Mouse (Mus musculus): ENCODE results near the gene Ccdc28a.

Ccdc28a gene

DNA sequence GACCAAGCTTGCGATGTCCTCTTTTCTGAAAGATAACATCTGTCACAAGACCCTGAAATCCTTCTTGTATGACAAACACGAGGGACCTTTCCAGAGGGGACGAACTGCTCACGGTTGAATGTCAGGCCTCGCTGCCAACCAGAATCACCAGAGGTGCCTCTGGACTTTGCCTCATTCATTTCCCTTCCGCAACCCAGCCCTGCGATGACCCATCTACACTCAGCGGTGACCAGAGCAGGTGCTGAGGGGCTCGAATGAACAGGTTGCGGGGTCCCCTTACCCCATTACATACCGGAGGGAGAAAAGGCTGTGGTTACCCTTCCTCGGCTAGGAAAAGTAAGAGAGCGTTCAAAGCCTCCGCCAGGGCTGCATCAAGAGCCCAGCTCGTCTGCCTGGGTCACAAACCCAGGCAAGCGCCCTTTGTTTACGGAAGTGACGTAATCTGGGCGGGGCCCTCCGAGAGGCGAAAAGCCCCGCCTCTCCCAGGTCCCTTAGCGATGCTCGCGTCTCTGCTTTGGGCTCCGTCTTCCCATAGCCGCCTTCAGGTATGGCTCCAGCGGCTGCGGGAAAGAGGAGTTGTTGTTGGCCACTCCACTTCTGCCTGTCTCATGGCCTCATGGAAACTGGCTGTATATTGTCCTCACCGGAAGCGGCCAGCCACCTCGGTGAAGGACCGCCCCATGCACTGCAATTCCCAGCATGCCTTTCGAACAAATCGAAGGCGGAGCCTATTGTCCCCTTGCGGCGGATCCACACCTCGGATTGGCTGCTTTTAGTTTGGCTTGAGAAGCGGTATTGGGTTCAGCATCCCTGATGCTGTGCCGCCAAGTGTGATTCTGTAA is at the start of gene Ccdc28a:
Gene Ccdc28a, minus strand, starts transcription at position 439 of the 842 bp plus-strand sequence.
- DNase-seq (ENCODE audit: low spot score in 2 of 2) = peak; percentile 96

DNA sequence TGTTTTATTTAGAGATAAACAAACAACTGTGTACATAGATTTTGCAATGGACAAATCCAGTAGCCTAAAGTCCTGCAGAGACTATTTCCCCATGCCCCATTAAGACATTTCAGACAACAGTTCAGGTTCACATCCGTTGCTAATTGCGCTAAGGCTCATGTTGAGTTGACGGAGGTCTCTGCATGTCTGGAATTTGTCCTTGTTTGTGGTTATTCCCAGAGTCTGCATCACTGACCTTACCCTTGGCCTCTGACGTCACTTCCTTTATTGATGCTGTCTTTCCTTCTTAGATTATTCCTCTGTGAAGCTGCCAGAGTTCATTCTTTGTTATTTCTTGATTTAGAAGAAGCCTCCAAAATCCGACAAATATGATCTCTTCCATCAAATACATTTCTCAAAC is 49.2 kb upstream of the Ccdc28a start:
- no peak for DNase-seq (ENCODE audit: low spot score in 2 of 2)

DNA sequence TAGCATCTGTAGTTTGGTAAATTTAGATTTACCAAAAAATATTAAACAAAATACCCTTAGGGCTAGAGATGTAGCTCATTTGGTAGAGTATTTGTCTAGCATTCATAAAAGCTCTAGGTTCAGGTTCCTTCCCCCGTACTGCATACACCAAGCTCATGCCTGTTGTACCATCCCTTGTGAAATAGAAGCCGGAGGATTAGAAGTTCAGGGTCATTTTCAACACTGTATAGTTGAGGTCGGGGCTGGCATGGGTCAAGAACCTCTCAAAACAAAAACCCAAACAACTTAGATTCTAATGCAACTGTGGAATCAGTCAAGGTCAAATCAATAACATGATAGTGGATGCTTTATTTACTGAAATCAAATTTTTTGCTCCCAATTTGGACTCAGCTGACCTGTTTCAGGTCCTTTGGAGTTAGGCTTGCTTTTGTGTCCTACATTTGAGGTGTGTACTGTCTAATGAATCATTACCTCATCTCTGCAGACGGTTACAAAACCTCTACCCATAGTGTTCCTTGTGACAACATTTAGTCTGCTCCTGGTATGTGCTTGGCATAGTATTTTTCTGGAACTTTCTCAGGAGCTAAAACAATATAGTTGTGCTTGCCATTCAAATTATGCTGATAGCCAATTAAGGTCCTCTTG is 41.4 kb upstream of the Ccdc28a start:
- DNase-seq (ENCODE audit: low spot score in 2 of 2) = no peak

DNA sequence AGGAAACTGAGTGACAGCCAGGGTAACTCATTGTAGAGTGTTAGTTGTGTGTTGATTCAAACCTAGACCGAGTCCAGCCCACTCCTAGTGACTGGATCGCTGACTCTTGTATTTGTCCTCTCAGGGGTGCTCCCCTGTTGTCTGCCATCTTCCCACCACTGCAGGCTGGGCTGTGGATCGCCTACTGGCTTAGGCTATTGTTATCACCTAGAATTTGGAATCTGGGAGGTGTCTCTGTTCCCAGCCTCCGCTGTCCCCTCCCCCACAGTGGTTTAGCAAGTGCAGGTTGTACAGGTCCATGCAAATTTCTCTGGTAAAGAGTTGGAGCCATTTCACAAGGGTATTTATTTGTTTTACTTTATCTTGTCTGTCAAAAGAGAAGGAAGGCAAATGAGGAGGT is 16.5 kb upstream of the Ccdc28a start:
- no peak for DNase-seq (ENCODE audit: low spot score in 2 of 2)

DNA sequence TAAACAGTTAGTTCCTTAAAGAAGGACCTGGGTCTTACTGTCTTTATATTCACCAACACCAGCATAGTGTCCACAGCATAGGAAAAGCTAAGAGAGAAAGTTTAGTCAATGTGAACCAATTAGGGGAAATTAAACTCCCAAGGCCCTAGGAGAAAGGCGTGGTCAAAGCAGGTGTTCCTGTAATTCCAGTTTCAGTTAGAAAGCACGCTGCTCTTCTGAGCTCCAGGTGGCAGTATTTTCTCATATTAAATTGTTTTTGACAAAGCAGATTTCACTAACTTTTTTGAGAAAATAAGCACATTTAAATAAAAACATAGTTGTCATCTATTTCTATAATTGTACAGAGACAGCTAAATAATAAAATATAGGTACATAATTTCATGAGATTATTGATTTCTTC is 8.8 kb upstream of the Ccdc28a start:
- no peak for DNase-seq (ENCODE audit: low spot score in 2 of 2)

DNA sequence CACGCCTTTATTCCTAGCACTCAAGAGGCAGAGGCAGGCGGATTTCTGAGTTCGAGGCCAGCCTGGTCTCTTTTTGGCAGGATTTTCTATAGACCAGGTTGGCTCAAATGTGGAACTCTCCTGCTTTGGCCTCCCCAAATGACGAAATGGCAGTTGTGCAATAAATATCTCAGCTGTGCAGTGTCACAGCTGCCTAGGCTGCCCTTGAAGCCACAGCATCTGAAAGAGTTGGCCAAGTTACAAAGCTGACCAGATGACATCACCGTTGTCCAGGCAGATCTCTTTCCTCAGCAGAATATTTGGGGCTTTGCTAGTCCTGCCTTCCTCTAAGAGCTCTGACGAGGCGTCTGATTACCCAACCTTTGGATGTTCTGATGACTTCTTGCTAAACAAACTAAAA is 2.4 kb upstream of the Ccdc28a start:
- no peak for DNase-seq (ENCODE audit: low spot score in 2 of 2)

DNA sequence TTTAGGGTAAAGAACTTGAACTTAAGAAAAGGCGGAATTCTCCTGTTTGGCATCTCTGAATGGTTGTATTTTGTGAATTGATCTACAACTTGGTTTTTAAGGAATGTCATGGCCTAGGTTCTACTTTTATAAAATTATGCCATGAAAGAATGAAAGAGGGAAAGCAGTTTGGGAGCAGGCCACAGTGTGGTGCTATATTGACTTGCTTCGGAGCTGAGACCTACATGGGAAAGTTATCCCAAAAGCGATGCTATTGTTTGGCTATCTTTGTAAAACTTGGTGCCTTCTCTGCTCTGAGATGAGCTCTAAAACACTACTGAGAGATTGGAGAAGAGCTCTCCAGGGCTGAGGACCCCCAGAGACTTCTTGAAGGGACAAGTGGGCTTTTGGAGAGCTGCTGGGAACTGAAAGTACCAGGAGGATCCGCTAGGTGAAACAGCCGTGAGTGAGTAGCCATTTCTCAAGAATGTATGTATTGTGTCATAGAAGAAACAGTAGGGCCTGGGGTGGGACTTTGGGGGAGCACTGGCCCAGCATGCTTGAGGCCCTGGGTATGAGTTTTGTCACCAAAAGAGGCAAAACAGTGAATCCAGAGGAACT is 1.6 kb upstream of the Ccdc28a start:
- no peak for DNase-seq (ENCODE audit: low spot score in 2 of 2)

DNA sequence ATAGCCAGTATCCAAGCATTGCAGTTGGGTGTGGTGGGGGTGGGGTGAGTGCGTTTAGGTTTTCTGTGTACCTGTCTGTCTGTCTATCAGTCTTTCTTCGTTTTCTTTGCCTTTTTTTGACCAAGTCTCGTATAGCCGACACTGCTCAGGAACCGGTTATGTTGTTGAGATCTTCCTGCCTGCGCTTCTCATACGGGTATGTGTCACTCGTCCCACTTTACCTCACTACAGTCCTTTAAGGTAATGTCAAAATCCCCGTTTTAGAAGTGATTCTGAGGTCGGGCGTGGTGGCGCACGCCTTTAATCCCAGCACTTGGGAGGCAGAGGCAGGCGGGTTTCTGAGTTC is 577 bp upstream of the Ccdc28a start:
- DNase-seq (ENCODE audit: low spot score in 2 of 2) = no peak

DNA sequence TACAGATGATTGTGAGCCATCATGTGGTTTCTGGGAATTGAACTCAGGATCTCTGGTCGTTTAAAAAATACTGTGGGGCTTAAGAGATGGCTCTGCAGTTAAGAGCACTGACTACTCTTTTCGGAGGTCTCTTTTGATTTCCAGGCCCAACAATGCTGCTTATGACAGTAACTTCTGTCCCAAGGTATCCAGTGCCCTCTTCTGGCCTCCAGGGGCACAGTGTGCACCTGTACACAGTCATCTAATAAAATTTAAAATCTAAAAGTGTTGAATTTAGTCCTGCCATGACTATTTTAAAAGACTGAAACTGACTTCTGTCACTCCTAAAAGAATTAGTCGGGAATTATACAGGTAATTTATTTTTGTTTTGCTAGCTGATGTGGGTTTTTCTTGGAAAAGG is 907 bp downstream of the Ccdc28a start:
- DNase-seq (ENCODE audit: low spot score in 2 of 2) = no peak

DNA sequence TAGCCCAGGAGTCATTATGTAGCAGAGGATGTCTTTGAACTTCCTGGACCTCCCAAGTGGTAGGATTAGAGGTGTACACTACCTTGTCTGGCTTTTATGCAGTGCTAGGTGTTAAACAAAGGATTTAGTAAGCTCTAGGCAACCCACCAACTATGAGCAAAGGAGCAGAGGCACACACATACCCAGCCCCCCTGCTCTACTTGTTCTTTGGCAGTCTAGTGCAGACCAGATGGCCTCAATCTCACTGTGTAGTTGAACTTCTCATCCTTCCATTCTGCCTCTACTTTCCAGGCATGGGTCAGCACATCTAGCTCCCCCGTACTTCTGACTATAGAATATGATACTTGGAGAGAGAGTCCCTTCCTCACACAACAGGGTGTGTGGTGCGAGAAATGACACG is 10.4 kb downstream of the Ccdc28a start:
- no peak for DNase-seq (ENCODE audit: low spot score in 2 of 2)

DNA sequence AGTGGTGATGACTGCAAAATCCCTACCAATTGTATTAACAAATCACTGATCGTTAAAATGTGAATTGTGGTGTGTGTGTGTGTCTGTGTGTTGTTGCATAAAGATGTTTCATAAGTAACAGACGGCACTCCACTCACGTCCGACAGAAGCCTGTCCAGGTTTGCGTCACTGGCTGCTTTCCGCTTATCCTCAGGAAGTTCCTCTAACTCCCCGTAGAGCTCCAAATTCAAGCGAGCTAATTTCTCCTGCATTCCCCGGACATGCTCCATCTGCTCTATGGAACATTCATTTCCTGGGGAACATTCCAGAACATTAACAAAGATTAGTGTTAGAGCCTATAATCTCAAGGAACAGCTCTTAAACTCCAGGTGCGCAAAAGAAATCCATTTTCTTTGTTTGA is 15.4 kb downstream of the Ccdc28a start:
- DNase-seq (ENCODE audit: low spot score in 2 of 2) = no peak

DNA sequence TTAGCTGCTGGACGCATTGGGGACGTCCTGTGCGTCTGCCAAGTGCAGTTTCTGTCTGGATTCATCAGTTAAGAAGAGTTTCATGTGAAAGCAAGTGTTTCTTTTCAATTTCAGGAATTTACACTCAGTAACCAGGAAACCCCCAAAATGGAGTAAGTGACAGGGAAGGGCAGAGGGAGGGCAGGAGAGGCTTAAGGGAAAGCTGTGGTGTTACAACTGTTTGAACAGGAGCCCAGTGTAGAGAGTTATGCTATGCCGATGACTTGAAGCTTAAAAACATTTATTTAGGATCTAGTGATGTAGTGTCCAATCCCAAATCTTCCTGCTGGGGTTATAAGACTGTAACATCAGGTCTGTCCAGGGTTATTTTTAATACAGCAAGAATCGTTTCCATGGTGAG is 20.7 kb downstream of the Ccdc28a start:
- no peak for DNase-seq (ENCODE audit: low spot score in 2 of 2)

DNA sequence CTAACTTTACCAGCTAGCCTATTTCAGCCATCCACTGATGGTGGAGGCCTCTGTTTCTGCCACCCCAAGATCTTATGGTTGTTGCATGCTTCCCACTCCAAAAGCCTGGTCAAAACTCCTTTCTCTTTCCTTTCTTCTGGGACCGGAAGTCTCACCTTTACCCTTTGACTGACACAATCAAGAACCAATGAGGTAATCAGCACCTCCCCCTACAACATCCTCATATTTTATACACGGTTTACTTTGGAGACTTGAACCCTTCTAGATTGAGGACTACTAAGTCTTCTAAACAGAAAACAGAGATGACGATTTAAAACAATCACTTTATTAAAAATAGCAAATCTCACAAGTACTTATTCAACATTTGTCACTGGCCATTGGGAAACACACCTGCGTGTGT is 21.4 kb downstream of the Ccdc28a start:
- no peak for DNase-seq (ENCODE audit: low spot score in 2 of 2)

DNA sequence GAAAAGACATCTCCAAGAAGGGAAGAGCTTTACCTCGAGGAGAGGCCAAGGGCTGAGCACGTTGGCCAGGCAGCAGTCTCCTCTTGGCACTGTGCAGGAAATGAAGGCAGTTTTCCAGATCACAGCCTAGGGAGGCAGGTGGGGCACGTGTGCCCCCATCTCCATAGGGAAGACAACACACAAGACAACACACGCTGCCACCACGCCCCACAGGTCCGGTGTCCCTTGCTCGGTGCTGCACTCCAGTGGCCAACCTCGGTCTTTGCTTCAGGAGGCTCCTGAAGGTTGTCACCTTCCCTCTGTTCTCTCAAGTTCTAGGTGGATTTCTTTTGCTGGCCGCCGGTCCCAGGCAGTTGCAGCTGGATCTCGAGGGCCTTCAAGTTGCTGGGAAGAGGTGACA is 24.1 kb downstream of the Ccdc28a start, which contains the start of gene Ect2l:
Gene Ect2l, minus strand, starts transcription at position 165 of the 400 bp plus-strand sequence.
- peak in 1 of 2 experiments; percentile 11 for DNase-seq (ENCODE audit: low spot score in 2 of 2)

DNA sequence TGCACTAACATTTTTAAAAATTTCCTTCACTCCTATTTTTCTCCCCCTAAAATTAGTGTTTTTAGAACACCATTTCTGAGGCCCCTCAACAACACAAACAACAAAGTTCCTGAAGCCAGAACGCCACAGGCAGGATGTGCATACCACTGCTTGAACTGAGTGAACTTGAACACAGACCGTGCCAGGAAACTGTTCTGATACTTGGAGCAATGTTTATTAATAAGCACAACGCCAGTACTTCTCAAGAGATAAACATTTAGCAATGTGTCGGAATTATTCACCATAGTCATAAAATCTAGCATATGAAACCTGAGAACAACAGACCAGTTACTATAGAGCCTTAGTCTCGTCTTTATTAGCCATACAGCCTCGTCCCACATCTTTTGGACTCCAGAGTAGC is 24.7 kb downstream of the Ccdc28a start:
- DNase-seq (ENCODE audit: low spot score in 2 of 2) = no peak

DNA sequence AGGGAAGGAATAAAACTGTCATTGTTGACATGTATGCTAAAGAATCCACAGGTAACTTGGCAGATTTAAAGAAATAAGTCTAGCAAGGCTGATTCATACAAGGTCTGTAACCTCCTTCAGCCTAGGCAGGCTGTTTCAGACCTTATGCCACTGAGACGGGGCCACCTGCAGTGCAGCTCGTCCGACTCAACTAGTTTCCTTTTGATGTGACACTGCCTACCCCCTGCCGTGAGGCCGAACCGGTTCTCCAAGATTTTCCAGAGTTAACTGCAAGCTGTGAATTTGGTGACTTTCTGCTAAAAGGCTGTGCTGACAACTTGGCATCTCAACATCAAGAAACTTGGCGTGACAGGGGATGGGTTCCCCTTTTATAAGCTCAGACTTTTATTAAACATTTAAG is 30.7 kb downstream of the Ccdc28a start:
- no peak for DNase-seq (ENCODE audit: low spot score in 2 of 2)

DNA sequence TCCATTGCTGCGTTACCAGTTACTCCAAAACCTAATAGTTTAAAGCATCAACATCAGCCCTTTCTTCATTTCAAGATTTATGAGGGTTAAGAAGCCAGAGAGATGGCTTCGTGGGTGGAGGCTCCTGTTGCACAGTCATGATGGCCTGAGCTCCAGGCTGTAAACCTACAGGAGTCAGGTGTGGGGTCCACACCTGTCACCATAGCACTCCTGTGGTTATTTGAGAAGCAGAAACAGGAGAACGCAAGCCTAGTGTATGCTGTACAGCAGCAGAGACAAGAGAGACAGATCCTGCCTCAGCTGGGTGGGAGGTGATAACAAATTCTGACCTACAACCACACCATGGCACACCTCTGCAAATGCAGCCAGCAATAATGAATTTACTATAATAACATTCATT is 32.4 kb downstream of the Ccdc28a start:
- no peak for DNase-seq (ENCODE audit: low spot score in 2 of 2)

DNA sequence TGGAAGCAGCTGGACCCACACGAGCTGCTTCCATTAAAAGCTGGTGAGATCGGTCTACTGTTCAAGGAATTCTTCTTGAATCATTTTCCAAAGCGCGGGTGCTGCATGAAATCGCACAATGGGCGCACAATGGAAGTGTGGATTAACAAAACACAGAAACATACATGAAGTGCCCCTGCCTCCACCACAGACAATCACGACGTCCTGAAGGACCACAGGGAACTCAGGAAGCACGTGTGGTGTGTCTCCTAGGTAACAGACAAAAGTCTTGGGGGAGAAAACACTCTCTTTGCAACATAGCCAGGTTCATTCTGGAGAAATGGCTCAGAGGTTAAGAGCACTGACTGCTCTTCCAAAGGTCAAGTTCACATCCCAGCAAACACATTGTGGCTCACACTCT is 34.1 kb downstream of the Ccdc28a start:
- DNase-seq (ENCODE audit: low spot score in 2 of 2) = no peak

DNA sequence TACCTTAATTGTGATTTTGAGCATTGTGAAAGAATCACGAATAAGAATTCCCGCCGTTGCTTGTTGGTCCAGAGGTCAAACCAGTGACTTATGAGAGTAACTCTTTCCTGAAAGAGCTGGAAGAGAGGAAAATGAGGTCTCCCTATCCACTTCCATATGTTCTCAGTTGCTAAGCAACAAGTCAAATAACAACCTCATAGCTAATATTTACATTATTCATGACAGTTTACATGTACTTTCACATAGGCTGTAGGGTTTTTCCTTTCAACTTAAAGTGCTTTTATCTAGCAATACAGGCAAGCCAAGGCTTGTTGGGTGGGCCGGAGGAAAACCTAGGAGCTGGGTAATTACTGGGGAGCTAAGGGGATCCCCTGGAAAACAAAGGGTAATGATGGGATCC is 34.9 kb downstream of the Ccdc28a start:
- DNase-seq (ENCODE audit: low spot score in 2 of 2) = no peak

DNA sequence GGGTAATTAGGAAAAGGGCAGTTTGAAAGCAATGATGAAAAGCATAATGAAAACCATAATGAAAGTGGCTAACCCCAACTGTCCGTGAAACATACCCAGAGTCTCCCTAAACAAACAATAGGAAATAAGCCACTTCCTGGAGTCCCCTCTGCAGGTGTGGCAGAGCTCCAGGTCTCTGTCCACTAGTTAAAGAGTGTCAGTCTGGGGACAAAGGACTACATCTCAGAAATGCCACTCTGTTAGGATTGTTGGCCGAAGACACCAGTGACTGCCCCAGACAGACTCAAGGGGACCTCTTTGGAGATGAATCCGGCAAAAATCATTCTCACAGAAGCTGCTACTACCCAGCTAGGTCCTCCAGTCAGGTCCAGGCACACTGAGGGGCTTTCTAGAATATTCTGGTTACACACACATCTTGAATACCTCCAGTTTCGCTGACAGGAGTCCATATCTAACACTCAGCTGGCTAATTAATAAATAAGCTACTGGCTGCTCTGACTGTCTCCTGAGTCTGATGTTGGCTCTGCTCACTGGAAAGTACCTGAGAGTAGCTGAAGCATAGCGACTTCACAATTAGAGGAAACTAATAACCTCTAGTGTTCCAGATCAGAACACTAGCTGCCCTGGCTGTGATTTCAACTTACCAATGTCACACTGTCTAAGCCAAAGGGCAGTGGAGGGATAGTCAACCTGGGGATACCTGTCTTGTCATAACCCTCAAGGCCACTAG is 36.3 kb downstream of the Ccdc28a start:
- DNase-seq (ENCODE audit: low spot score in 2 of 2) = no peak

DNA sequence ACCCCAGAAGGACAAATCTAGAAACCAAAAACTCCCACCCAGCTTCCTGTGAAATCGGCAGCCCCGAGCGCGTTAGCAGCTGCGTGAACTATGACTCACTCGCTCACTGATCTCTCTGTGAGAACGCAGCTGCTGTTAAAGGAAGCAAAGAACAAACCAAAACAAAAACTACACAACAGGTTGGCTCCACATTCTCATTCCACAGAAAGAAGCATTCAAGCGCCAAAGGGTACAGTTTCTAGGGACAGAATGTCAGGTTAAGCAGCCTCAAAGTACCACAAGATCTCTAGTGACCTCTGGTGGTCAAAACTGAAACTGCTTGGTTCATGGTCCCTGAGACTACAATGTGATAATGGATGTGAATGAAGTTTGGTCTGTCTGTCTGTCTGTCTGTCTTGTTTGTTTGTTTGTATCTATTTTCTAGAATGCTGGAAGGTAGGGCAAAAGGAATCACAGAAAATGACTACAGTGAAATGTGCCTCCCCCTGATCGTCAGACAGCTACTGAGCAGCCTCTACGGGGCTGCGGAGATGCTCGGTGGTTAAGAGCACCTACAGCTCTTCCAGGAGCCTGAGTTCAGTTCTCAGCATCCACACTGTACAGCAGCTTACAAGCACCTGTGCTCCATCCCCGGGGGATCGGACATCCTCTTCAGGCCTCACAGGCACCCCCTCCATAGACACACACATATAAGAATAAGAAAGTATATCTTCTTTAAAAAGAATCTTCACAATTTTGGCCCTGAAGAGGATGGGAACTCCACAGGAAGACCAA is 37.4 kb downstream of the Ccdc28a start:
- peak; percentile 72 to 89 for DNase-seq (ENCODE audit: low spot score in 2 of 2)

DNA sequence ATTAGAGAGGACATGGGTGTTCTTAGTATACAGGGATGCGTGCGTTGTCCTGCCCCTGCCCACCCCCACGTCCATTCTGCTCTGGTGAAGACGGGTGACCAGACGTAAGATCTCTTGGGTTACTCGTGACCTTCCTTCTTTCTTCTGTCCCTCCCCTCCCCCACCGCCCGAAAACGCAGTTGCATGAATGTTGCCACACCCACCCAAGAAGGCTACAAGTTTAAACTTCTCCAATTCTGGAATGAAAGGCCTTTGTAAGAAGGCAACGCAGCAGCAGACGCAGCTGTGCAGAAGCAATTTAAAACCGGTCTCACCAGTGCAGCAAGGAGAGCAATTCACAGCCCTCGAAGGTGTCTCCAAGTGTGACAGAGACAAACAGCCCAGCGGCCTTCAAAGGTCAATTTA is 40.1 kb downstream of the Ccdc28a start:
- DNase-seq (ENCODE audit: low spot score in 2 of 2) = no peak
